Mouse (Mus musculus): ENCODE measurements around the gene 4921539E11Rik.

DNA sequence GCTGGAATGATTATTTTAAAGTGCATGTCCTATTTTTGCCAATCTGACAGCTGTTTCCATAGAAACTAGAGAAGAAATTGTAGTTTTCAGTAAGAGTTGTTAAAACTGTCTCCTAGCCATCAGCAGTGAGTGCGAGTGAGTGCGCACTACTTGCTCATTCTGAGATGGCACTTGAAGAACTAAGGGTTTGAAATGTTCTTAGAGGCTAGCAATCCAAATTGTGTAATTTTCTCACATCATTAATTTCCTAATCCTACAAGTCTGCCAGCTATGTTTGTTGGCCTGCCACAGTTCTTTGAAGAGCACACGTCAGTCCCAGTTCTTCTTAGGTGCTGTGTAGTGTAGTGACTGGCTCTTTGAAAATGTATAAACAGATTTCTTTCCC, 23.9 kb upstream of the 4921539E11Rik start:
- TF ChIP-seq CTCF (IDR thresholded peaks at IDR 0.05; ENCODE audit: control insufficient read depth, insufficient read depth, insufficient read length) (no peak), MAX (IDR thresholded peaks at IDR 0.05) (no peak), MYOD1 (IDR thresholded peaks at IDR 0.05; ENCODE audit: control insufficient read depth, insufficient read length, low read depth) (no peak), USF1 (IDR thresholded peaks at IDR 0.05; ENCODE audit: low read depth) (no peak), CEBPB (IDR thresholded peaks at IDR 0.05; ENCODE audit: low read depth) (no peak), MYOG (IDR thresholded peaks at IDR 0.05; ENCODE audit: control insufficient read depth, extremely low read depth, insufficient read length) (no peak)
